Mouse (Mus musculus) ES-E14 (cell line): ENCODE results near the gene Slc35b1.

ENCODE experiments used
- CHD2 ChIP-seq: IDR thresholded peaks from 2 replicates; pipeline ENCODE4 v1.6.1; 2014; ENCODE audit warnings: mild to moderate bottlenecking, low read depth, low read length, inconsistent platforms
- ZNF384 ChIP-seq: IDR thresholded peaks from 2 replicates; pipeline ENCODE4 v1.6.1; 2012; ENCODE audit warnings: low read depth, low read length, inconsistent platforms

DNA sequence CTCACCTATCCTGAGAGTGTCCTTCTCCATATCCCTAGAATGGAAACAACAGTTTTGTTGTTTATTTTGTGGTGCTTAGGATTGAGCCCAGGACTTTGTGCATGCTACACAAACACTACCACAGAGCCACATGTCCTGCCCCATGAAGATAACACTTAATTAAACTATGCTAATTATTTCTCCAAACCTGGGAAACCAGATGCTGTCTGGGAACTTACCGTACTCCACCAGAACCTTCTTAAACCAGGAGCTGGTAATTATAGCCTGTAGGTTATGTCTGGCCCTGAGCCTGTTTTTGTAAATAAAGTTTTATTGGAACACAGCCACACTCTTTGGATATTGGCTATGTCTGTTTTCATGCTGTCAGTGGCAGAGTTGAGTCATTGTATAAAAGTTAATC lies 44.2 kb upstream of the Slc35b1 start:
- TF ChIP-seq CHD2 (no peak), ZNF384 (no peak)
